Mouse (Mus musculus) spleen, adult 2 months (tissue): Measurements from ENCODE around the gene Gm5426.

ENCODE experiments used
- CTCF ChIP-seq: fragments of 200-500 bp; IDR thresholded peaks from 2 replicates; pipeline ENCODE4 v1.5.1; 2011; ENCODE audit warnings: mild to moderate bottlenecking, inconsistent platforms; ENCODE audit not compliant: insufficient read depth, insufficient read length, insufficient replicate concordance; ENCODE audit errors: extremely low read depth
- POLR2A ChIP-seq: fragments of 200-500 bp; IDR thresholded peaks from 2 replicates; pipeline ENCODE4 v1.6.1; 2011; ENCODE audit warnings: low read depth, low read length, inconsistent platforms

- TF ChIP-seq CTCF (no peak), POLR2A (no peak)
Measured at GRCm38 (mm10) chr10:96132161-96132560, 4.2 kb upstream of the Gm5426 start.
